Comparison of ENCODE assay signal across 8 mouse cellular contexts in genomic region chr1:89302368-89302951, GRCm38 (mm10).
DNase-seq lines count a peak whose midpoint lies in the region; ATAC-seq lines count a peak whose summit lies in the region.

No protein-coding gene starts in this region.

- 0 out of 2 replicates have a peak, but pooled peaks cover 5% of the 10 kb centered on the region for H3K9me3 ChIP-seq in midbrain, embryonic 10.5 days (replicated peaks)
- no peaks in the 10 kb centered on the region; the same call in 1 of the 2 replicates for H3K9me3 ChIP-seq in midbrain, embryonic 11.5 days (ENCODE audit: control insufficient read depth, low read length)
- peaks cover 6% of the 10 kb centered on the region; the same call in 1 of the 2 replicates for H3K9me3 ChIP-seq in embryonic facial prominence, embryonic 14.5 days (ENCODE audit: control insufficient read depth, low read length)
- no peaks in the 10 kb centered on the region for H3K9me3 ChIP-seq in hindbrain, embryonic 13.5 days

- no peak overlapping the region for H3K4me3 ChIP-seq in midbrain, embryonic 10.5 days
- no peak overlapping the region for H3K4me3 ChIP-seq in midbrain, embryonic 11.5 days (ENCODE audit: low read depth, low read length)
- peak overlapping the region; percentile 16; the same call in 1 of the 2 replicates for H3K4me3 ChIP-seq in embryonic facial prominence, embryonic 14.5 days (ENCODE audit: low read depth, low read length)
- no peak overlapping the region for H3K4me3 ChIP-seq in hindbrain, embryonic 13.5 days

- intact Hi-C loops in left cerebral cortex, postnatal 4 days (cut with DNase I), result no loop called here

- no peak overlapping the region for H3K9ac ChIP-seq in midbrain, embryonic 11.5 days (ENCODE audit: low read length)
- no peak overlapping the region for H3K9ac ChIP-seq in embryonic facial prominence, embryonic 14.5 days (ENCODE audit: low read depth, low read length)
- 0 out of 2 replicates have a peak overlapping the region, but pooled peaks have one; percentile 13 for H3K9ac ChIP-seq in hindbrain, embryonic 13.5 days

- H3K27me3 ChIP-seq in midbrain, embryonic 10.5 days (ENCODE audit: low read depth, poor library complexity, severe bottlenecking), result peaks cover 14% of the 10 kb centered on the region; the same call in 1 of the 2 replicates
- no peaks in the 10 kb centered on the region for H3K27me3 ChIP-seq in midbrain, embryonic 11.5 days (ENCODE audit: control insufficient read depth, insufficient read depth, low read length)
- no peaks in the 10 kb centered on the region for H3K27me3 ChIP-seq in embryonic facial prominence, embryonic 14.5 days (replicated peaks; ENCODE audit: control insufficient read depth, insufficient read depth, low read length)
- H3K27me3 ChIP-seq in hindbrain, embryonic 13.5 days, result no peaks in the 10 kb centered on the region

- H3K4me2 ChIP-seq in midbrain, embryonic 11.5 days, result no peak overlapping the region
- H3K4me2 ChIP-seq in embryonic facial prominence, embryonic 14.5 days (ENCODE audit: low read depth, low read length), result peak overlapping the region; percentile 39
- peak overlapping the region; percentile 30 for H3K4me2 ChIP-seq in hindbrain, embryonic 13.5 days

- H3K36me3 ChIP-seq in midbrain, embryonic 10.5 days, result no peaks in the 10 kb centered on the region
- H3K36me3 ChIP-seq in midbrain, embryonic 11.5 days (ENCODE audit: control insufficient read depth, insufficient read depth, low read length), result no peaks in the 10 kb centered on the region
- no peaks in the 10 kb centered on the region for H3K36me3 ChIP-seq in embryonic facial prominence, embryonic 14.5 days (ENCODE audit: control insufficient read depth, insufficient read depth, low read length)
- H3K36me3 ChIP-seq in hindbrain, embryonic 13.5 days, result no peaks in the 10 kb centered on the region

- peak; percentile 12 for DNase-seq in midbrain, embryonic 10.5 days (ENCODE audit: low spot score)
- DNase-seq in midbrain, embryonic 11.5 days (ENCODE audit: low spot score, missing footprints), result no peak
- peak; percentile 81 for DNase-seq in embryonic facial prominence, embryonic 14.5 days (ENCODE audit: low spot score)
- DNase-seq in left cerebral cortex, postnatal 4 days, result peak; percentile 56
- peak; percentile 69 to 71 for DNase-seq in right cerebral cortex, postnatal 36 days (ENCODE audit: low spot score in 2 of 2)
- DNase-seq in adipocyte (ENCODE audit: low spot score), result no peak
- DNase-seq in urinary bladder, postnatal 36 days (ENCODE audit: low spot score in 2 of 2), result no peak

- WGBS in midbrain, embryonic 10.5 days, result 74% methylated on average over 20 of the region's 20 CpGs
- 66% methylated on average over 20 of the region's 20 CpGs for WGBS in midbrain, embryonic 11.5 days
- 47% methylated on average over 20 of the region's 20 CpGs for WGBS in embryonic facial prominence, embryonic 14.5 days
- 58% methylated on average over 20 of the region's 20 CpGs for WGBS in hindbrain, embryonic 13.5 days

- ATAC-seq in midbrain, embryonic 11.5 days (ENCODE audit: low FRiP score), result no peak
- ATAC-seq in embryonic facial prominence, embryonic 14.5 days (ENCODE audit: low read depth), result no peak; the same call in 1 of the 2 replicates
- peak; percentile 43; the same call in 1 of the 2 replicates for ATAC-seq in hindbrain, embryonic 13.5 days (ENCODE audit: low FRiP score)

- H3K27ac ChIP-seq in midbrain, embryonic 10.5 days (replicated peaks), result no peak overlapping the region
- H3K27ac ChIP-seq in midbrain, embryonic 11.5 days (ENCODE audit: low read depth, low read length), result no peak overlapping the region
- no peak overlapping the region; the same call in 1 of the 2 replicates for H3K27ac ChIP-seq in embryonic facial prominence, embryonic 14.5 days (replicated peaks; ENCODE audit: low read depth, low read length)
- peak overlapping the region; percentile 74 for H3K27ac ChIP-seq in hindbrain, embryonic 13.5 days

- peaks cover 24% of the 10 kb centered on the region for H3K4me1 ChIP-seq in midbrain, embryonic 10.5 days
- peaks cover 6% of the 10 kb centered on the region; the same call in 1 of the 2 replicates for H3K4me1 ChIP-seq in midbrain, embryonic 11.5 days (ENCODE audit: control insufficient read depth, insufficient read depth, low read length)
- peaks cover 7% of the 10 kb centered on the region for H3K4me1 ChIP-seq in embryonic facial prominence, embryonic 14.5 days (ENCODE audit: control insufficient read depth, insufficient read depth, low read length)
- peaks cover 15% of the 10 kb centered on the region for H3K4me1 ChIP-seq in hindbrain, embryonic 13.5 days (replicated peaks)

Comparison
In these comparisons a context has a peak if more than half of its experiments do, and no peak if none do; other contexts are left out.
1. DNase-seq: peak in midbrain, embryonic 10.5 days (single experiment), embryonic facial prominence, embryonic 14.5 days (single experiment), left cerebral cortex, postnatal 4 days (single experiment) and right cerebral cortex, postnatal 36 days (2 of 2); none in midbrain, embryonic 11.5 days (single experiment), adipocyte (single experiment) and urinary bladder, postnatal 36 days (0 of 2).